In genomic region chr10:72669086-72669485, GRCm38 (mm10) we compare ENCODE assay signal across 26 mouse cellular contexts. TPM values are rescaled to one million over a fixed set of nuclear protein-coding genes. Genes with fewer than 3 reads are reported as not detected.
DNase-seq lines count a peak whose midpoint lies in the region; ATAC-seq and TF ChIP-seq lines count a peak whose summit lies in the region.
"Had no signal": no experiment of that assay in that cellular context is flagged by ENCODE, and none has a peak within 500 bp of the region (broad histone marks: within the 10 kb centered on the region; RNA-seq: fewer than 3 reads in every experiment).

No protein-coding gene starts in this region.

- H3K36me3 ChIP-seq in heart, embryonic 16.5 days (ENCODE audit: control insufficient read depth, insufficient read depth), result peaks cover 30% of the 10 kb centered on the region
- H3K36me3 ChIP-seq in MEL (ENCODE audit: control insufficient read depth in 1 of 2, insufficient read depth in 2 of 2, low read length in 2 of 2), result peaks cover 22 to 37% of the 10 kb centered on the region in 2 experiments
- peaks cover 5% of the 10 kb centered on the region for H3K36me3 ChIP-seq in liver, embryonic 16.5 days (ENCODE audit: control insufficient read depth, insufficient read depth)
- H3K36me3 ChIP-seq in limb, embryonic 10.5 days, result peaks cover 72% of the 10 kb centered on the region
- H3K36me3 ChIP-seq in midbrain, embryonic 10.5 days, result peaks cover 62% of the 10 kb centered on the region

- H3K4me2 ChIP-seq in heart, embryonic 16.5 days (ENCODE audit: low read depth, low read length), result no peak overlapping the region
- H3K4me2 ChIP-seq in liver, embryonic 16.5 days (ENCODE audit: low read depth, low read length), result peak overlapping the region; percentile 27
- H3K4me2 ChIP-seq: midbrain, embryonic 12.5 days had no signal

- no peak overlapping the region for H3K9ac ChIP-seq in heart, embryonic 16.5 days (ENCODE audit: low read length)
- no peak overlapping the region for H3K9ac ChIP-seq in MEL (ENCODE audit: control insufficient read depth, low read depth, low read length, poor library complexity, severe bottlenecking)
- no peak overlapping the region for H3K9ac ChIP-seq in liver, embryonic 16.5 days (ENCODE audit: low read depth, low read length)
- H3K9ac ChIP-seq: forebrain, postnatal 0 days; midbrain, embryonic 12.5 days had no signal

- H3K27ac ChIP-seq in heart, embryonic 16.5 days (ENCODE audit: low read length), result peak overlapping the region; percentile 39; the same call in 1 of the 2 replicates
- peak overlapping the region; percentile 15 for H3K27ac ChIP-seq in MEL (ENCODE audit: control insufficient read depth, low read depth, low read length)
- H3K27ac ChIP-seq in liver, embryonic 16.5 days (ENCODE audit: low read length), result peak overlapping the region; percentile 76
- H3K27ac ChIP-seq in limb, embryonic 10.5 days, result no peak overlapping the region
- no peak overlapping the region for H3K27ac ChIP-seq in midbrain, embryonic 10.5 days (replicated peaks)
- H3K27ac ChIP-seq: embryonic facial prominence, embryonic 10.5 days; heart, adult 2 months; hindbrain, postnatal 0 days; kidney, postnatal 0 days; left cerebral cortex, adult 2 months; macrophage; midbrain, embryonic 12.5 days; stomach, postnatal 0 days had no signal

- ATAC-seq in heart, embryonic 16.5 days (replicated peaks; ENCODE audit: extremely low read depth, insufficient read depth, low FRiP score), result no peak
- peak; percentile 89 for ATAC-seq in erythroblast, adult 5-6 weeks (replicated peaks; ENCODE audit: low FRiP score, poor library complexity, severe bottlenecking)
- ATAC-seq in liver, embryonic 16.5 days (ENCODE audit: low read depth), result peak; percentile 93
- ATAC-seq: forebrain, postnatal 0 days; hindbrain, postnatal 0 days; lung, postnatal 0 days had no signal

- no peak for DNase-seq in heart, adult 8-10 months (ENCODE audit: low spot score)
- DNase-seq in MEL (ENCODE audit: low read depth, low spot score), result peak; percentile 85
- DNase-seq in limb, embryonic 10.5 days (ENCODE audit: low spot score), result no peak
- DNase-seq in B cell, adult 2 months, result no peak
- DNase-seq in midbrain, embryonic 10.5 days (ENCODE audit: low spot score), result no peak
- DNase-seq: adrenal gland, adult 2 months; cerebellum, adult 9-11 months; forebrain, postnatal 0 days; gastrocnemius, postnatal 36 days; heart, adult 2 months; heart, postnatal 14 days; kidney, adult 11 months; thymus, adult 2 months; thymus, postnatal 4 days had no signal

- TF ChIP-seq CTCF in MEL (IDR thresholded peaks at IDR 0.05 in 2 of 3, conservative IDR thresholded peaks at IDR 0.05 in 1 of 3; ENCODE audit: control insufficient read depth in 1 of 3, insufficient read depth in 1 of 3, low read depth in 2 of 3, low read length in 3 of 3, poor library complexity in 1 of 3, severe bottlenecking in 1 of 3), result no peak

- WGBS in heart, embryonic 16.5 days, result 10% methylated on average over 1 of the region's 1 CpGs
- WGBS in liver, embryonic 16.5 days (ENCODE audit: insufficient replicate concordance), result 24% methylated on average over 1 of the region's 1 CpGs
- WGBS in limb, embryonic 10.5 days, result 92% methylated on average over 1 of the region's 1 CpGs
- WGBS in midbrain, embryonic 10.5 days, result 95% methylated on average over 1 of the region's 1 CpGs

- TF ChIP-seq RAD21 in MEL (IDR thresholded peaks at IDR 0.05; ENCODE audit: low read depth, low read length), result no peak

- TF ChIP-seq POLR2A in MEL (IDR thresholded peaks at IDR 0.05; ENCODE audit: control insufficient read depth in 1 of 2, insufficient read depth in 1 of 2, low read depth in 1 of 2, low read length in 2 of 2, poor library complexity in 1 of 2), result no peak

- TF ChIP-seq EP300 in MEL (IDR thresholded peaks at IDR 0.05; ENCODE audit: low read depth in 1 of 2, low read length in 2 of 2), result peak; percentile 88 to 93

- no peaks in the 10 kb centered on the region for H3K27me3 ChIP-seq in heart, embryonic 16.5 days (ENCODE audit: control insufficient read depth, insufficient read depth, low read length)
- no peaks in the 10 kb centered on the region for H3K27me3 ChIP-seq in MEL (ENCODE audit: control insufficient read depth in 1 of 2, insufficient read depth in 2 of 2, low read length in 2 of 2)
- no peaks in the 10 kb centered on the region for H3K27me3 ChIP-seq in liver, embryonic 16.5 days (ENCODE audit: control insufficient read depth, insufficient read depth, low read depth, low read length)
- no peaks in the 10 kb centered on the region for H3K27me3 ChIP-seq in limb, embryonic 10.5 days (ENCODE audit: low read depth, poor library complexity, severe bottlenecking)
- no peaks in the 10 kb centered on the region for H3K27me3 ChIP-seq in midbrain, embryonic 10.5 days (ENCODE audit: low read depth, poor library complexity, severe bottlenecking)
- H3K27me3 ChIP-seq: CH12.LX; midbrain, embryonic 12.5 days had no signal

- peaks cover under 1% of the 10 kb centered on the region; the same call in 1 of the 2 replicates for H3K9me3 ChIP-seq in heart, embryonic 16.5 days (replicated peaks; ENCODE audit: control insufficient read depth, low read length)
- H3K9me3 ChIP-seq in MEL (replicated peaks; ENCODE audit: insufficient read depth, low read length), result no peaks in the 10 kb centered on the region
- no peaks in the 10 kb centered on the region for H3K9me3 ChIP-seq in liver, embryonic 16.5 days (replicated peaks; ENCODE audit: control insufficient read depth, low read length)
- H3K9me3 ChIP-seq in limb, embryonic 10.5 days (replicated peaks), result no peaks in the 10 kb centered on the region
- H3K9me3 ChIP-seq in midbrain, embryonic 10.5 days (replicated peaks), result 0 out of 2 replicates have a peak, but pooled peaks cover under 1% of the 10 kb centered on the region
- H3K9me3 ChIP-seq: embryonic facial prominence, embryonic 10.5 days; midbrain, embryonic 12.5 days had no signal

- H3K4me3 ChIP-seq in heart, embryonic 16.5 days (ENCODE audit: low read length), result no peak overlapping the region
- 0 out of 4 replicates have a peak overlapping the region, but pooled peaks of 1 of the 2 experiments have one; percentile 11 for H3K4me3 ChIP-seq in MEL (ENCODE audit: control insufficient read depth in 1 of 2, insufficient read depth in 1 of 2, low read depth in 2 of 2, low read length in 2 of 2)
- no peak overlapping the region for H3K4me3 ChIP-seq in liver, embryonic 16.5 days (ENCODE audit: low read depth, low read length)
- H3K4me3 ChIP-seq in limb, embryonic 10.5 days, result no peak overlapping the region
- H3K4me3 ChIP-seq in midbrain, embryonic 10.5 days, result no peak overlapping the region
- H3K4me3 ChIP-seq: embryonic facial prominence, embryonic 10.5 days; heart, adult 2 months; left cerebral cortex, adult 2 months; midbrain, embryonic 12.5 days had no signal

- H3K4me1 ChIP-seq in heart, embryonic 16.5 days (ENCODE audit: control insufficient read depth, insufficient read depth, low read length), result peaks cover 15% of the 10 kb centered on the region
- H3K4me1 ChIP-seq in MEL (ENCODE audit: control insufficient read depth in 1 of 2, insufficient read depth in 2 of 2, low read length in 2 of 2), result peaks cover 13 to 14% of the 10 kb centered on the region in 2 experiments
- peaks cover 13% of the 10 kb centered on the region for H3K4me1 ChIP-seq in liver, embryonic 16.5 days (ENCODE audit: control insufficient read depth, low read depth, low read length)
- H3K4me1 ChIP-seq in limb, embryonic 10.5 days, result no peaks in the 10 kb centered on the region
- no peaks in the 10 kb centered on the region for H3K4me1 ChIP-seq in midbrain, embryonic 10.5 days
- H3K4me1 ChIP-seq: embryonic facial prominence, embryonic 10.5 days; midbrain, embryonic 12.5 days had no signal

- H3K79me2 ChIP-seq in MEL (ENCODE audit: control insufficient read depth, insufficient read depth, low read length, poor library complexity), result no peaks in the 10 kb centered on the region

TF ChIP-seq in MEL, 35 proteins besides CTCF, POLR2A, EP300 and RAD21 (continues in another document):
- TF ChIP-seq JUND (IDR thresholded peaks at IDR 0.05; ENCODE audit: low read depth, low read length) (no peak), SIN3A (IDR thresholded peaks at IDR 0.05; ENCODE audit: low read length) (peak; percentile 73), ZNF384 (IDR thresholded peaks at IDR 0.05; ENCODE audit: low read depth, low read length) (peak; percentile 65), POLR2AphosphoS2 (IDR thresholded peaks at IDR 0.05; ENCODE audit: low read length) (peak; percentile 53; the same call in 1 of the 2 replicates), MAX (IDR thresholded peaks at IDR 0.05; ENCODE audit: low read length) (no peak), MYB (IDR thresholded peaks at IDR 0.05; ENCODE audit: low read depth, low read length) (peak; percentile 64), SMC3 (IDR thresholded peaks at IDR 0.05; ENCODE audit: low read depth, low read length) (no peak), CHD2 (IDR thresholded peaks at IDR 0.05; ENCODE audit: low read length) (no peak; the same call in 1 of the 2 replicates), E2F4 (IDR thresholded peaks at IDR 0.05; ENCODE audit: borderline replicate concordance, low read depth, low read length) (no peak), ZKSCAN1 (IDR thresholded peaks at IDR 0.05; ENCODE audit: low read depth, low read length) (no peak), ETS1 (IDR thresholded peaks at IDR 0.05; ENCODE audit: low read depth, low read length) (peak; percentile 95), MAZ (IDR thresholded peaks at IDR 0.05; ENCODE audit: low read depth, low read length) (no peak; the same call in 1 of the 2 replicates), ZC3H11A (IDR thresholded peaks at IDR 0.05; ENCODE audit: low read depth, low read length) (no peak), NELFE (IDR thresholded peaks at IDR 0.05; ENCODE audit: low read depth, low read length) (no peak), TAL1 (IDR thresholded peaks at IDR 0.05; ENCODE audit: low read length) (peak; percentile 86), GATA1 (IDR thresholded peaks at IDR 0.05; ENCODE audit: low read depth, low read length) (peak; percentile 96), TBP (IDR thresholded peaks at IDR 0.05; ENCODE audit: low read depth, low read length) (no peak)

RNA-seq across cellular contexts. Expression of gene Zwint, which starts 14.4 kb away (rescaled TPM):
- 210 and 231 TPM in 2 replicates for polyA plus RNA-seq in heart, embryonic 16.5 days (2015; fragmentation: Nextera tagmentation; extraction: Ambion mirVana)
- total RNA-seq in heart, adult 8-10 months (2022), result 10 to 100 TPM; 45.5 to 55.1 (median 47.5) TPM
- total RNA-seq in MEL (2012; rRNA removed), result 170 and 191 TPM in 2 replicates
- 100 to 1,000 TPM; 214 to 555 TPM for polyA plus RNA-seq in MEL (2012; ENCODE audit: insufficient read depth in 1 of 2, insufficient read length in 2 of 2, low read depth in 1 of 2, low replicate concordance in 2 of 2, missing spikeins in 1 of 2)
- total RNA-seq in erythroblast, adult 5-6 weeks (2015; ENCODE audit: low replicate concordance), result 61.3 and 73.1 TPM in 2 replicates
- 135 and 183 TPM in 2 replicates for total RNA-seq in erythroblast, adult 5-6 weeks (2017; ENCODE audit: low replicate concordance)
- polyA plus RNA-seq in liver, embryonic 16.5 days (2015; fragmentation: Nextera tagmentation; extraction: Ambion mirVana), result 129 and 141 TPM in 2 replicates
- 340 and 341 TPM in 2 replicates for polyA plus RNA-seq in limb, embryonic 10.5 days (2016; fragmentation: Nextera tagmentation; extraction: Ambion mirVana)
- 402 and 417 TPM in 2 replicates for polyA plus RNA-seq in midbrain, embryonic 10.5 days (2016; fragmentation: Nextera tagmentation; extraction: Ambion mirVana)

Comparison
In these comparisons a context has a peak if more than half of its experiments do, and no peak if none do; other contexts are left out.
1. H3K27ac ChIP-seq: peak in heart, embryonic 16.5 days (single experiment), MEL (single experiment) and liver, embryonic 16.5 days (single experiment); none in limb, embryonic 10.5 days (single experiment) and midbrain, embryonic 10.5 days (single experiment).